Mouse (Mus musculus) cerebellum, adult (tissue): ENCODE data around the gene Pdss2.

Experiments used
- ATAC-seq: cut with Nextera tagmentation; 2 replicates; pipeline ENCODE4 v1.9.2; 2017; ENCODE audit warnings: mild to moderate bottlenecking, moderate library complexity, mixed read lengths; ENCODE audit not compliant: insufficient number of reproducible peaks, low FRiP score, low TSS enrichment

The Pdss2 gene

GRCm38 (mm10) chr10:43220910-43221625, at the start of gene Pdss2:
Gene Pdss2 (plus strand): TSS chr10:43221486.
- peak; percentile 97 for ATAC-seq

- ATAC-seq = no peak
Measured at GRCm38 (mm10) chr10:43172066-43172465, 49.2 kb upstream of the Pdss2 start.

DNA sequence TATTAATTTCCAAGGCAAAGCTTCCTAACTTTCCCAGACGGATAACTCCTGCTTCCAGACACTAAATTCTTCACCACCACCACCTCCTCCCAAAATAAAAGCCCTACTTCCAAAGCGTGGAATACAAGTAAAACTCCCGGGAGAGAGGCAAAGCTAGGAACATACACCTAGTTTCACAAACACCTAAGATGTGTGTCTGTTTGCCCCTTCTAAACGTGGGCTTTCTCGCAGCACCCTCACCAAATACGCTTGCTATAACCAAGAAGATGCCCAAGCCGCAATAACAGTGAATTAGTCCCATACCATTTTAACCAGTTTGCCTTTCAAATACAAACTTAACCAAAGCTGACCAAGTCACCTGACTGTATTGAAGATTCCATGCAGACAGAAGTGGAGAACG, 48.7 kb upstream of the Pdss2 start:
- ATAC-seq = no peak

- ATAC-seq = no peak
Measured at GRCm38 (mm10) chr10:43173141-43173827, 48.0 kb upstream of the Pdss2 start.

- ATAC-seq = peak; percentile 17; the same call in 1 of the 2 replicates
Measured at GRCm38 (mm10) chr10:43173828-43174325, 47.4 kb upstream of the Pdss2 start.

DNA sequence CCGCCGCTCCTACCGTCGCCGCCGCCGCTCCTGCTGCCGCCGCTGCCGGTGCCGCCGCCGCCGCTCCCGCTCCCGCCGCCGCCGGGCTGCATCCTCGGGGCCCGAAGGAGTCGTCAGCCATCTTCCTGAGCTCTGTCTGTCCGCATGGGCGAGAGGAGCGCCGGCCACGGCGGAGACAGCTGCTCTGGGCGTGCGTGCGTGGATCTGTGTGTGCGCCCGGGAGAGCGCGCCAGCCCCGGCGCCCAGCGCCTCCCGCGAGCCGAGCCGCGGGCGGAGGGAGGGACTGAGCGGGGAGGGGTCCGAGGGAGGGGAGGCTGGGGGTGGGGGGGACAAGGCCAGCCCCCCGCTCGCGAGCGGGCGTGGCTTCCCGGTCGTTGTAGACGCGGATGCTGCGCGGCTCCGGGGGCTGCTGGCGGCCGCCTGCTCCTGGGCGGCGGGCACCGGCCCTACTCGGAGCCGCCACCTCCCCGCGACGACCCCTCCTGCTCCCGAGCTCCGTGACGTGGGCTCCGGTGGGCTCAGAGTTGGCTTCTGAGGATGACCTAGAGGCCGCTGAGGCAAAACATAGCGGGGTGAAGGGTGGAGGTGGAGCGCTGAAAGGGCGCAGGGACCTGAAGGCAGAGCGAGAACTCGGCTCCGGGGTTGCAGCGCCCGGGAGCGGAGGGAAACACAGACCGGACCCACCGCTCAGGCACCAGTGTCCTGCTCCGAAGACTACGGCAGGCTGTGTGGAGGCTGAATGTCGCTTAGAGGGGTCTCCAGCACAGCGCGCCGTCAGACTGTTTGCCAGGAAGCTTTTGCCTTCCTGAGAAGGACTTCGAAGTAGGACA, 46.7 kb upstream of the Pdss2 start, which contains the start of the genes Sobp and 9030612E09Rik:
Sobp (minus strand) TSS at position 205 of the 830 bp plus-strand sequence.
9030612E09Rik (plus strand) TSS at position 379 of the 830 bp plus-strand sequence.
- ATAC-seq = peak; percentile 69

GRCm38 (mm10) chr10:43175156-43175601, 46.1 kb upstream of the Pdss2 start:
- peak; percentile 76 for ATAC-seq

DNA sequence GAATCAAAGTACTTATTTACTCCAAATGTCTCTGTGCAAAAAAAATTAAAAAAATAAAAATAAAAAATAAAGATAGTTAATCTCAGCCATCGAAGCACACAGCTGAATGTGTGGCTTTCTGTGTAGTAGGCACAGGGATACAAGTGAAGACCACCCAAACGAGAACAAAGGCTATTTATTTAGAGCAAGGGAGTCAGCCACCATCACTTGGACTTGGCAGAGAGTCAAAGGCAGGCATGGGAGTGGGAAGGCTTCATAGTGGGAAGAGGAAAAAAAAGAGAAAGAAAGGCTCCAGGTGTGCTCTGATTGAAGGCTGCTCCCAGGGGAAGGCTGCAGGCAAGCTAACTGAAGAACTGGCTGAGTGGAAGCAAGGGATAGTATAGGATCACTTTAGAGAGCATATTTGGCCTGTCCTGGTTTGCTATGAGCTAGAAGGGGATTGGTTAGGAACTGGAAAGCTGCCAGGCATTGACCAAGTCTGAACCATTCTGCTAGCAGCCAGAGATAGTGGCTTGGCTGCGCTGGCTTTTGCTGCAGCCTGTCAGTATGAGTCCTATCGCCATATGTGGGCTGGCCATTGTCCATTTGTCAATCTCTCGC, 40.9 kb upstream of the Pdss2 start:
- no peak for ATAC-seq

- no peak for ATAC-seq
Measured at GRCm38 (mm10) chr10:43200206-43200605, 21.1 kb upstream of the Pdss2 start.

- ATAC-seq = no peak
Measured at GRCm38 (mm10) chr10:43203865-43204264, 17.4 kb upstream of the Pdss2 start.

DNA sequence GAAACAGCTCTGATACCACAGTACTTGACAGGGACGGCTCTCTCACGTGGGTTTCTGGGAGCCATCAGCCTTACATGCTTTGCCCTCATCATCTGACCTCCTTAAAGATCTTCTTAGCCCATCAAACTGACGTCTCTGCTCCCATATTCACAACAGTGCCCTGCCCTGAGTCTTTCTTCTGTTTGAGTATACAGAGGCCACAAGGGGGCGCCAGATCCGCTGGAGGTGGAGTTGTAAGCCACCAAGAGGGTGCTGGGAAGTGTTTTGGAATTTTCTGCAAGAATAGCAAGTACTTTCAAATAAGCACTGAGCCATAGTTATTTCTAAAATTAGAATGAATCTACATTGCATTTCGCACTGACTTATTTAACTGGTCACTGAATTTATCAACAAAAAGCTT, 9.4 kb upstream of the Pdss2 start:
- no peak for ATAC-seq

- no peak for ATAC-seq
Measured at GRCm38 (mm10) chr10:43217361-43217900, 3.9 kb upstream of the Pdss2 start.

DNA sequence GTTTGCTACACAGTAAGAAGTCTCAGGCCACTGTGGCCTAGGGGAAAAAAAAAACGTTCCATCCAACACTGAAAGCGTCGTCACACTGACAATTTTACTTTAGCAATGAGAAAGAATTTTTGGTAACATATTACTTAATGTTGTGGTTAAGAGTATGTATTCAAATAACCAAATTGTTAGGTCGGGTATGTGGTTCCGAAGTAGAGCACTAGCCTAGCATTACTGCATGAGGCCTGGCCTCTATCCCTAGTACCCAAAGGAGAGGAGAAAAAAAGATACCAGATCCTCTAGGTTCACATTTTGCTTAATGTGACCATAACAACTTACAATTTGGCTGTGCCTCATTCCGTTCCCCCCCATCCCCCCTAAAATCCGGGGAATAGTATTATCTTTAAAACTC, 807 bp upstream of the Pdss2 start:
- ATAC-seq = no peak

GRCm38 (mm10) chr10:43221659-43222058, 373 bp downstream of the Pdss2 start:
- peak; percentile 46; the same call in 1 of the 2 replicates for ATAC-seq

DNA sequence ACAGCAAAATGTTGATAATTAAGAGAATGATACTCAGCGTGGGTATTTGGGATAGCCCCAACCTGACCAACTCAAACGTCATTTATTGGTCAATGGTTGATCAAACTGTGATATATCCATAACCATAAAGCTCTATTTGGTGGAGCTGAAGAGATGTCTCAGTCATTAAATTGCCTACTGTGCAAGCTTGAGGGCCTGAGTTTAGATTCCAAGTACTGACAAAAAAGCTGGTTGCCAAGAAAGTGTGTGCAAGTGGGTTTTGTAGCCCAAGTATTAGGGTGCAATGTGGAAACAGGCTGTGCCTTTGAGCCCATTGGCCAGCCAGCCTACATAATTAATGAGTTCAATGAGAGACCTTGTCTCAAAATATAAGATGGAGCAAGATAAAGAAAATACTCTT, 2.1 kb downstream of the Pdss2 start:
- ATAC-seq = no peak

DNA sequence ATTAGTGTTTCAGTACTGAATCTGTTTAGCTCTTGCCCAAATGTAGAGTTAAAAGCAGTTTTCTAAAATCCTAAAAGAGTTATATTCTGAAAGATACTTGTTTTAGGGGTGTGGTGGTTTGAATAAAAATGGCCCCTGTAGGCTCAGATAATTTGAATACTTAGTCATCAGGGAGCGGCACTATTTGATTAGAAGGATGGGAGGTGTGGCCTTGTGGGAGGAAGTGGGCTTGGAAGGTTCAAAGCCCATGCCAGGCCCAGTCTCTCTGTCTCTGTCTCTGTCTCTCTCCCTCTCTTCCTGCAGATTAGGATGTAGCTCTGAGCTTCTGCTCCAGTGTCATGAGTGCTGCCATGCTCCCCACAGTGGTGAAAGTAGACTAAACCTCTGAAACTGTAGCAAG, 5.1 kb downstream of the Pdss2 start:
- ATAC-seq = no peak

- no peak for ATAC-seq
Measured at GRCm38 (mm10) chr10:43229236-43229635, 8.0 kb downstream of the Pdss2 start.

GRCm38 (mm10) chr10:43234522-43234921, 13.2 kb downstream of the Pdss2 start:
- no peak for ATAC-seq

DNA sequence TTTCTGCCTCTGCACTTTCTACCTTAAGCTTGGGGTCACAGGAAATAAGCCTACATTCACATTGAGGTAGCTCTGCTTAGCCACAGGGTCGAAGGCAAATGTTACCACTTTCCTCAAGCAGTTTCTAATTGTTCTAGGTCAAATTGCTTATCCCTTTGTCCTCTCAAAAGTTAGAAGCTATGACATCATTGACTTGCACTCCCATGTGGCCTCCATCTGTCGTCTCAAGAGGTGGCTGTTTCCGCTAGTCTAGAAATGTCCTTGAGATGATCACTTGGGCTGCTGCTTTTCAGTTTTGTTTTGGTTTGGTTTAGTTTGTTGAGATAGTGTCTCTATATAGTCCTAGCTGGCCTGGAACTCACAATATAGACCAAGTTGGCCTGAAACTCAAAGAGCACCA, 13.7 kb downstream of the Pdss2 start:
- no peak for ATAC-seq
